Mouse (Mus musculus) forebrain, embryonic 11.5 days (tissue): ENCODE data around the gene Slc39a13. TPM values are rescaled to one million over a fixed set of nuclear protein-coding genes. Genes with fewer than 3 reads are reported as not detected.

ENCODE experiments used
- ATAC-seq: fragments of 200-750 bp; cut with Nextera tagmentation; replicated peaks from 2 replicates; pipeline ENCODE4 v1.8.0; 2017; ENCODE audit warnings: moderate TSS enrichment; ENCODE audit not compliant: low FRiP score
- DNase-seq: peaks from one replicate; pipeline ENCODE4 v3.0.0-alpha.2; 2017; ENCODE audit warnings: low spot score
- H3K27ac ChIP-seq: fragments of 300-500 bp; sonication (generic); 2 replicates; pipeline ENCODE4 v1.5.1; 2014; ENCODE audit warnings: low read depth, low read length
- H3K27me3 ChIP-seq: fragments of 300-500 bp; sonication (generic); 2 replicates; pipeline ENCODE4 v1.6.1; 2014; ENCODE audit warnings: mild to moderate bottlenecking, low read length, mixed read lengths; ENCODE audit not compliant: control insufficient read depth, insufficient read depth
- H3K36me3 ChIP-seq: fragments of 300-500 bp; sonication (generic); 2 replicates; pipeline ENCODE4 v1.6.1; 2014; ENCODE audit warnings: mild to moderate bottlenecking, low read length, moderate library complexity, mixed read lengths; ENCODE audit not compliant: control insufficient read depth, insufficient read depth
- H3K4me1 ChIP-seq: fragments of 300-500 bp; sonication (generic); replicated peaks from 2 replicates; pipeline ENCODE4 v1.6.1; 2014; ENCODE audit warnings: low read length, mixed read lengths; ENCODE audit not compliant: control insufficient read depth, insufficient read depth
- H3K4me2 ChIP-seq: fragments of 300-500 bp; sonication (generic); 2 replicates; pipeline ENCODE4 v1.6.1; 2014; ENCODE audit warnings: low read depth, mild to moderate bottlenecking, low read length, moderate library complexity, mixed read lengths; ENCODE audit not compliant: severe bottlenecking
- H3K4me3 ChIP-seq: fragments of 300-500 bp; sonication (generic); 2 replicates; pipeline ENCODE4 v1.5.1; 2014; ENCODE audit warnings: low read depth, low read length
- H3K9ac ChIP-seq: fragments of 300-500 bp; sonication (generic); 2 replicates; pipeline ENCODE4 v1.6.1; 2014; ENCODE audit warnings: low read length
- H3K9me3 ChIP-seq: fragments of 300-500 bp; sonication (generic); 2 replicates; pipeline ENCODE4 v1.6.1; 2016; ENCODE audit warnings: low read length, mixed read lengths; ENCODE audit not compliant: control insufficient read depth
- WGBS: fragments of 180-500 bp; shearing (Covaris S2); extraction: QIAGEN DNeasy Blood & Tissue Kit; methylation state at CpG from one replicate; pipeline ENCODE4 v1.1.7; 2014; 5-methylcytosine and 5-hydroxymethylcytosine counted together
- polyA plus RNA-seq: library from polyadenylated mRNA; unstranded; fragments of >200 nt; fragmentation: Nextera tagmentation; extraction: Ambion mirVana; gene quantifications from 2 replicates; pipeline ENCODE4 v1.2.1, GENCODE M21; 2014

The Slc39a13 gene
- polyA plus RNA-seq, 1 experiment from 2014 or later: 23.6 TPM

- peaks cover 5% of the 10 kb centered on the region; the same call in 1 of the 2 replicates for H3K36me3 ChIP-seq
- DNase-seq: no peak
- ATAC-seq: no peak
- H3K27ac ChIP-seq: no peak overlapping the region
- no peaks in the 10 kb centered on the region for H3K4me1 ChIP-seq
- H3K27me3 ChIP-seq: no peaks in the 10 kb centered on the region
- H3K9ac ChIP-seq: no peak overlapping the region
- no peaks in the 10 kb centered on the region for H3K9me3 ChIP-seq
- no peak overlapping the region for H3K4me3 ChIP-seq
- 91% methylated on average over 3 of the region's 3 CpGs for WGBS
- no peak overlapping the region for H3K4me2 ChIP-seq
Observed at GRCm38 (mm10) chr2:91019911-91020310, 50.3 kb downstream of the Slc39a13 start.

GRCm38 (mm10) chr2:91018061-91018788 is 52.0 kb downstream of the Slc39a13 start:
- peaks cover 10% of the 10 kb centered on the region; the same call in 1 of the 2 replicates for H3K36me3 ChIP-seq
- ATAC-seq (no peak), DNase-seq (no peak)
- WGBS: 83% methylated on average over 8 of the region's 8 CpGs
- no peaks in the 10 kb centered on the region for H3K27me3 ChIP-seq
- no peaks in the 10 kb centered on the region for H3K9me3 ChIP-seq
- H3K4me2 ChIP-seq: no peak overlapping the region
- no peak overlapping the region for H3K9ac ChIP-seq
- H3K27ac ChIP-seq: no peak overlapping the region
- H3K4me3 ChIP-seq: no peak overlapping the region
- H3K4me1 ChIP-seq: no peaks in the 10 kb centered on the region

GRCm38 (mm10) chr2:91015386-91015785 is 54.8 kb downstream of the Slc39a13 start:
- no peaks in the 10 kb centered on the region for H3K9me3 ChIP-seq
- H3K4me3 ChIP-seq: no peak overlapping the region
- H3K4me2 ChIP-seq: no peak overlapping the region
- DNase-seq: no peak
- peaks cover 12% of the 10 kb centered on the region for H3K36me3 ChIP-seq
- no peaks in the 10 kb centered on the region for H3K4me1 ChIP-seq
- ATAC-seq: no peak
- no peak overlapping the region for H3K27ac ChIP-seq
- no peaks in the 10 kb centered on the region for H3K27me3 ChIP-seq
- no peak overlapping the region for H3K9ac ChIP-seq
- 89% methylated on average over 4 of the region's 4 CpGs for WGBS

GRCm38 (mm10) chr2:91013881-91014280 is 56.3 kb downstream of the Slc39a13 start:
- Histone ChIP-seq H3K9me3 (no peaks in the 10 kb centered on the region), H3K9ac (no peak overlapping the region), H3K27ac (no peak overlapping the region), H3K27me3 (no peaks in the 10 kb centered on the region), H3K4me2 (no peak overlapping the region), H3K4me1 (no peaks in the 10 kb centered on the region), H3K4me3 (no peak overlapping the region), H3K36me3 (peaks cover 10% of the 10 kb centered on the region)
- DNase-seq: no peak
- no peak for ATAC-seq
- WGBS: 98% methylated on average over 2 of the region's 2 CpGs

Other genes starting within 250 kb of the Slc39a13 start
- 247 and 256 TPM in 2 replicates for gene Mtch2, start 223.3 kb downstream of the Slc39a13 start, polyA plus RNA-seq
- gene C1qtnf4, start 184.6 kb downstream of the Slc39a13 start, polyA plus RNA-seq: 11.3 and 15.6 TPM in 2 replicates
- gene Kbtbd4, start 165.7 kb downstream of the Slc39a13 start, polyA plus RNA-seq: 48.0 and 56.0 TPM in 2 replicates
- 190 and 204 TPM in 2 replicates for gene Ndufs3, start 165.6 kb downstream of the Slc39a13 start, polyA plus RNA-seq
- gene Celf1, start 130.0 kb downstream of the Slc39a13 start, polyA plus RNA-seq: 119 TPM in 2 replicates
- 3.1 and 5.0 TPM in 2 replicates for gene Rapsn, start 34.8 kb downstream of the Slc39a13 start, polyA plus RNA-seq
- gene Psmc3, start 16.4 kb downstream of the Slc39a13 start, polyA plus RNA-seq: 354 and 371 TPM in 2 replicates
- 2.2 and 4.9 TPM in 2 replicates for gene Spi1, start 12.0 kb upstream of the Slc39a13 start, polyA plus RNA-seq
- not detected in 2 replicates for gene Mybpc3, start 47.7 kb upstream of the Slc39a13 start, polyA plus RNA-seq
- gene Madd, start 113.4 kb upstream of the Slc39a13 start, polyA plus RNA-seq: 23.3 and 26.9 TPM in 2 replicates
- gene Nr1h3, start 132.4 kb upstream of the Slc39a13 start, polyA plus RNA-seq: 1.6 and 2.0 TPM in 2 replicates
- gene Acp2, start 132.5 kb upstream of the Slc39a13 start, polyA plus RNA-seq: 28.7 and 36.7 TPM in 2 replicates
- gene Ddb2, start 166.6 kb upstream of the Slc39a13 start, polyA plus RNA-seq: 9.9 and 10.8 TPM in 2 replicates
- gene Pacsin3, start 185.5 kb upstream of the Slc39a13 start, polyA plus RNA-seq: 28.9 and 34.8 TPM in 2 replicates
- gene Arfgap2, start 194.6 kb upstream of the Slc39a13 start, polyA plus RNA-seq: 84.0 and 89.1 TPM in 2 replicates